Mouse (Mus musculus) midbrain, embryonic 10.5 days (tissue): ENCODE results near the gene Rnf135. TPM values are rescaled to one million over a fixed set of nuclear protein-coding genes. Genes with fewer than 3 reads are reported as not detected.
"Not testable (repeated sequence)": the region's sequence is repeated elsewhere in the genome, so short reads cannot be mapped to it uniquely, and the experiment has no call there.

Experiments
- DNase-seq: peaks from one replicate; pipeline ENCODE4 v3.0.0-alpha.2; 2017; ENCODE audit warnings: low spot score
- H3K27ac ChIP-seq: fragments of 300-500 bp; sonication (generic); replicated peaks from 2 replicates; pipeline ENCODE4 v1.5.1; 2016; ENCODE audit warnings: mild to moderate bottlenecking
- H3K27me3 ChIP-seq: fragments of 300-500 bp; sonication (generic); 2 replicates; pipeline ENCODE4 v1.6.1; 2016; ENCODE audit warnings: low read depth, mild to moderate bottlenecking; ENCODE audit not compliant: poor library complexity, severe bottlenecking
- H3K36me3 ChIP-seq: fragments of 300-500 bp; sonication (generic); 2 replicates; pipeline ENCODE4 v1.6.1; 2016; ENCODE audit warnings: mild to moderate bottlenecking, moderate library complexity
- H3K4me1 ChIP-seq: fragments of 300-500 bp; sonication (generic); 2 replicates; pipeline ENCODE4 v1.6.1; 2016
- H3K4me3 ChIP-seq: fragments of 300-500 bp; sonication (generic); 2 replicates; pipeline ENCODE4 v1.5.1; 2016; ENCODE audit warnings: mild to moderate bottlenecking, moderate library complexity
- H3K9me3 ChIP-seq: fragments of 300-500 bp; sonication (generic); replicated peaks from 2 replicates; pipeline ENCODE4 v1.6.1; 2016; ENCODE audit warnings: mild to moderate bottlenecking
- WGBS: fragments of 180-500 bp; shearing (Covaris S2); methylation state at CpG from one replicate; pipeline ENCODE4 v1.1.7; 2016; 5-methylcytosine and 5-hydroxymethylcytosine counted together
- polyA plus RNA-seq: library from polyadenylated mRNA; unstranded; fragments of >200 nt; fragmentation: Nextera tagmentation; extraction: Ambion mirVana; gene quantifications from 2 replicates; pipeline ENCODE4 v1.2.1, GENCODE M21; 2016

The Rnf135 gene
- polyA plus RNA-seq, 1 experiment from 2014 or later = 5.0 TPM

GRCm38 (mm10) chr11:80215291-80215690 lies 31.6 kb downstream of the Rnf135 start:
- DNase-seq = no peak
- H3K9me3 ChIP-seq = no peaks in the 10 kb centered on the region
- 91% methylated on average over 3 of the region's 3 CpGs for WGBS
- no peak overlapping the region for H3K4me3 ChIP-seq
- no peak overlapping the region for H3K27ac ChIP-seq
- no peaks in the 10 kb centered on the region for H3K27me3 ChIP-seq
- peaks cover 39% of the 10 kb centered on the region for H3K36me3 ChIP-seq
- peaks cover 8% of the 10 kb centered on the region for H3K4me1 ChIP-seq

- DNase-seq = no peak
- 86% methylated on average over 11 of the region's 11 CpGs for WGBS
- Histone ChIP-seq H3K9me3 (no peaks in the 10 kb centered on the region), H3K27me3 (no peaks in the 10 kb centered on the region), H3K36me3 (peaks cover 61% of the 10 kb centered on the region), H3K4me1 (no peaks in the 10 kb centered on the region), H3K4me3 (no peak overlapping the region), H3K27ac (no peak overlapping the region)
These were observed 35.1 kb downstream of the Rnf135 start for GRCm38 (mm10) chr11:80218657-80219293.

- H3K27me3 ChIP-seq, DNase-seq, H3K4me1 ChIP-seq, H3K9me3 ChIP-seq, H3K27ac ChIP-seq, H3K4me3 ChIP-seq: not testable (repeated sequence)
- H3K36me3 ChIP-seq = peaks cover 94% of the 10 kb centered on the region
- WGBS = 91% methylated on average over 5 of the region's 5 CpGs
These were observed 46.4 kb downstream of the Rnf135 start for GRCm38 (mm10) chr11:80230066-80230465.

GRCm38 (mm10) chr11:80237278-80237677 lies 53.6 kb downstream of the Rnf135 start:
- Histone ChIP-seq H3K36me3 (peaks cover 72% of the 10 kb centered on the region), H3K27ac (no peak overlapping the region), H3K4me1 (no peaks in the 10 kb centered on the region), H3K9me3 (no peaks in the 10 kb centered on the region), H3K4me3 (no peak overlapping the region), H3K27me3 (no peaks in the 10 kb centered on the region)
- WGBS = 88% methylated on average over 3 of the region's 3 CpGs
- DNase-seq = no peak

GRCm38 (mm10) chr11:80238306-80238705 lies 54.7 kb downstream of the Rnf135 start:
- H3K27ac ChIP-seq = no peak overlapping the region
- no peaks in the 10 kb centered on the region for H3K27me3 ChIP-seq
- no peaks in the 10 kb centered on the region for H3K9me3 ChIP-seq
- H3K36me3 ChIP-seq = peaks cover 72% of the 10 kb centered on the region
- no peaks in the 10 kb centered on the region for H3K4me1 ChIP-seq
- WGBS = 90% methylated on average over 4 of the region's 4 CpGs
- no peak overlapping the region for H3K4me3 ChIP-seq
- no peak for DNase-seq

GRCm38 (mm10) chr11:80247026-80247425 lies 63.4 kb downstream of the Rnf135 start:
- Histone ChIP-seq H3K27ac (no peak overlapping the region), H3K36me3 (peaks cover 98% of the 10 kb centered on the region), H3K4me1 (no peaks in the 10 kb centered on the region), H3K4me3 (no peak overlapping the region), H3K27me3 (no peaks in the 10 kb centered on the region), H3K9me3 (no peaks in the 10 kb centered on the region)
- DNase-seq = no peak

- 92% methylated on average over 3 of the region's 3 CpGs for WGBS
- no peak overlapping the region for H3K27ac ChIP-seq
- DNase-seq = no peak
- no peaks in the 10 kb centered on the region for H3K4me1 ChIP-seq
- H3K4me3 ChIP-seq = no peak overlapping the region
- no peaks in the 10 kb centered on the region for H3K27me3 ChIP-seq
- H3K9me3 ChIP-seq = no peaks in the 10 kb centered on the region
- H3K36me3 ChIP-seq = peaks cover 98% of the 10 kb centered on the region
These were observed 64.9 kb downstream of the Rnf135 start for GRCm38 (mm10) chr11:80248531-80248930.

Other genes with a start within 250 kb of the Rnf135 start
- 64.5 and 66.8 TPM in 2 replicates for gene Utp6, start 221.5 kb upstream of the Rnf135 start, polyA plus RNA-seq
- 19.7 and 20.6 TPM in 2 replicates for gene Suz12, start 190.7 kb upstream of the Rnf135 start, polyA plus RNA-seq
- 28.2 and 30.6 TPM in 2 replicates for gene Crlf3, start 102.9 kb upstream of the Rnf135 start, polyA plus RNA-seq
- gene Atad5, start 94.5 kb upstream of the Rnf135 start, polyA plus RNA-seq = 17.4 and 17.9 TPM in 2 replicates
- 39.8 and 40.7 TPM in 2 replicates for gene Tefm, start 41.7 kb upstream of the Rnf135 start, polyA plus RNA-seq
- gene Adap2, start 29.7 kb upstream of the Rnf135 start, polyA plus RNA-seq = 0.77 and 1.9 TPM in 2 replicates
- gene Rhot1, start 25.2 kb downstream of the Rnf135 start, polyA plus RNA-seq = 56.2 and 56.9 TPM in 2 replicates
- 12.6 and 14.7 TPM in 2 replicates for gene Rhbdl3, start 117.1 kb downstream of the Rnf135 start, polyA plus RNA-seq
- 24.6 and 27.5 TPM in 2 replicates for gene 5730455P16Rik, start 194.2 kb downstream of the Rnf135 start, polyA plus RNA-seq
- 304 and 308 TPM in 2 replicates for gene Zfp207, start 199.4 kb downstream of the Rnf135 start, polyA plus RNA-seq
- 400 and 418 TPM in 2 replicates for gene Psmd11, start 244.8 kb downstream of the Rnf135 start, polyA plus RNA-seq